Mouse (Mus musculus) E14TG2a.4 (cell line): ENCODE measurements around the gene Rapgef1.

Source experiments
- CTCF ChIP-seq: conservative IDR thresholded peaks from 2 replicates; pipeline ENCODE4 v1.5.1; 2014; ENCODE audit warnings: low read length
- NANOG ChIP-seq: IDR thresholded peaks from 2 replicates; pipeline ENCODE4 v1.6.1; 2014; ENCODE audit warnings: borderline replicate concordance, low read length, mixed read lengths
- POU5F1 ChIP-seq: IDR thresholded peaks from 2 replicates; pipeline ENCODE4 v1.6.1; 2014; ENCODE audit warnings: low read length, borderline replicate concordance

- TF ChIP-seq CTCF: no peak
- TF ChIP-seq NANOG: no peak
- no peak for TF ChIP-seq POU5F1
These were observed 119.3 kb downstream of the Rapgef1 start for GRCm38 (mm10) chr2:29738799-29739198.
